Mouse (Mus musculus): ENCODE results near the gene Boc.

Boc gene

DNA sequence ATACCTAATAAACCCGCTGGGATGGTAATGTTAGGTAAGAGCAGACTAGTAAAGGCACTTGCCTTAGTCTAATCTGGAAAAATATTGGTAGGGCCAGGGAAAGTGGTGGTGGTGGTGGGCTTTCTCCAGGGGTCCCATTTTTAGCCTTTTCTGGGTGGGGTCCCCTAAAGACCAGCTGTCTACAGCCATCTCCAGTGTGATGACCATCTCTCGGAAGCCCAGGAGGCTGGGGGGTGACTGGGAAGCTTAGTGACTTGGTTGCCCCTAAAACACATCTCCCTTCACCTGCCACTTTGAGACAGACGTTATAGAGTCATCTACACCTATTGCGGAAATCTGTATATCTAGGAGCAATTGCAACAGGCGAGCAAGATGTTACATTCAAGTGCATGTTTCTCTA, 6.0 kb downstream of the Boc start:
- DNase-seq: no peak

DNA sequence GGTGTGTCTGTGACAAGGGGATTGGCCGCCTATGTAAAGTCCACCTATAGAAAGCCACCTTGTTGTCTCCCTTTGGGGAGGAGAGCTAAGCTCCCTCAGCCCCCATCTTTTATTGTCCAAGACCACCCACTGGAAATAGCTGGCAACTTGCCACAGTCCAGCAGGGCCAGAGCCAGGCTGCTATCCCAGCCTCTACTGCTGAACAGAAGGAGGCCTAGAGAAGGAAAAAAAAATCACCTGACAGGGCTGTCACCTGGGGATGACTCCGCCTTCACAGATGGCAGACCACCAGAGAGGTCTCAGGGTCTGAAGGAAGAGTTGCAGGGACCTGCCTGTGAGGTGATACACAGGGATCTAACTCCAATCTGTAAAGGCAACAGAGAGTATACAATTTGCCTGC, 6.7 kb downstream of the Boc start:
- DNase-seq: peak; percentile 91 to 92

- DNase-seq: peak; percentile 74 to 81
These were observed 7.2 kb downstream of the Boc start for GRCm38 (mm10) chr16:44551491-44551890.

GRCm38 (mm10) chr16:44550843-44551242, 7.9 kb downstream of the Boc start:
- peak; percentile 72 to 78 for DNase-seq

GRCm38 (mm10) chr16:44549867-44550679, 8.6 kb downstream of the Boc start:
- no peak for DNase-seq

GRCm38 (mm10) chr16:44549381-44549780, 9.3 kb downstream of the Boc start:
- no peak for DNase-seq

DNA sequence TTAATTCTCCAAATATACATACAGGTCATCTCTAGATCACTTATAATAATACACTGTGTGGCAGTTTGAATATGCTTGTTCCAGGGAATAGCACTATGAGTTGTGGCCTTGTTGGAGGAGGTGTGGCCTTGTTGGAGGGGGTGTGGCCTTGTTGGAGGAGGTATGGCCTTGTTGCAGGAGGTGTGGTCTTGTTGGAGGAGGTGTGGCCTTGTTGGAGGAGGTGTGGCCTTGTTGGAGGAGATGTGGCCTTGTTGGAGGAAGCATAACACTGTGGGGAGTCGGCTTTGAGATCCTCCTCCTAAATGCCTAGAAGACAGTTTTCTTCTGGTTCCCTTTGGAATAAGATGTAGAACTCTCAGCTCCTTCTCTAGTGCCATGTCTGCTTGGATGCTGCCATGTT, 10.7 kb downstream of the Boc start:
- no peak for DNase-seq

GRCm38 (mm10) chr16:44546831-44547230, 11.9 kb downstream of the Boc start:
- no peak for DNase-seq

DNA sequence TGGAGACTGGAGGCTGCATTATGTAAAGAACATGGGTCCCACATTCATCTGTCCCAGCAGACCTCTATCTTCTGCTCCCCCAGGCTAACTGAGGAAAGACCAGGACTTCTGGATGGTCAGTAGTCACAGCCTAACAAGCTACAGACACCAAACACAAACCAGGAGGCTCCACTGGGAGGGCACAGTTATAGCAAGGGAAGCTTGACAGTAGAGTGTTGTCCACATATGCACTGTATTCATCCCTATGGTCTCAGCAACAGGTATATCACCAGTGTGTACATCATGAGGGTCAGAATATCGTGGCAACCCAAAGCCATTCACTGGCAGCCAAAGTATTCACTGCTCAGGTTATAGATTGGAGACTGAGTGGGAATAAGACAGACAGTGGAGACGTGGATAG, 12.8 kb downstream of the Boc start:
- no peak for DNase-seq

DNA sequence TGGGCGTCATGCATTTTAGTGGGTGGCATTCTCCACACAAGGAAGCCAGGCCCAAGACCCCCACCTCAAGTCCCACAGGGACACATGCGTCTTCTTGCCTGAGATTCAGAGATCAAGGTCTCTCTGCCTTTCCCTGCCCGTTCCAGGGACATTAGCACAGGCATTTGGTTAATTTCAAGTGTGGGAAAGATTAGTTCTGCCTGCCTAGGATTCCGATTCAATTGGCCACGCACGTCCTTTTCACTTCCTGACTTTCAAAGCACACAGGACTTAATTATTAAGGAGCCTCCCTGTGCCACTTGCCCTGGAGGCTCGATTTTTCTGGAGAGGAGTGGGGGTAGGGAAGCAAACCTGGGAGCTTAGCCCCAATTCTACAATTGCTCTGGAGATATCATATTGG, 13.5 kb downstream of the Boc start:
- DNase-seq: no peak

- peak; percentile 61 to 66 for DNase-seq
These were observed 15.6 kb downstream of the Boc start for GRCm38 (mm10) chr16:44543098-44543497.

- DNase-seq: peak in 1 of 2 experiments; percentile 20
These were observed 16.5 kb downstream of the Boc start for GRCm38 (mm10) chr16:44542029-44542690.

GRCm38 (mm10) chr16:44539611-44540010, 19.1 kb downstream of the Boc start:
- no peak for DNase-seq

- peak; percentile 52 to 57 for DNase-seq
These were observed 20.0 kb downstream of the Boc start for GRCm38 (mm10) chr16:44538401-44539395.

- DNase-seq: no peak
These were observed 24.6 kb downstream of the Boc start for GRCm38 (mm10) chr16:44534122-44534521.

DNA sequence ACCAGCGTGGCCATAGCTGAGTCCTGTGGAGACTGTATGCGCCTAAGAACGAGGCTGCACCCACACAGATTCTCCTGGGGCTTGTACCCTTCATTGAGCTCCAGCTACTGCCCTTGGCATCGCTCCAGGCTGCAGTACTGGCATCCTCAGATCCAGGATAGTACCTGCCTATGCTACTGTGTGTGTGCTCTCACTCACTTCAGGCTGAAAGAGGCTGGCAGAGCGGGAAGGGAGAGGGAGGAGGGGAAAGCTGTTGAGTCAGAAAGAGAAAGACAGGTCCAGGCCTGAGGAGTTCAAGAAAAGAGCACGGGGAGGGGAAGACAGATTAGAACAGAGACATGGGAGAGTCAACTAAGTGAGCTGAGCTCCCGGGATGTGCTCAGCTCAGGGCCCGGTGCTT, 25.2 kb downstream of the Boc start:
- DNase-seq: peak in 1 of 2 experiments; percentile 56

DNA sequence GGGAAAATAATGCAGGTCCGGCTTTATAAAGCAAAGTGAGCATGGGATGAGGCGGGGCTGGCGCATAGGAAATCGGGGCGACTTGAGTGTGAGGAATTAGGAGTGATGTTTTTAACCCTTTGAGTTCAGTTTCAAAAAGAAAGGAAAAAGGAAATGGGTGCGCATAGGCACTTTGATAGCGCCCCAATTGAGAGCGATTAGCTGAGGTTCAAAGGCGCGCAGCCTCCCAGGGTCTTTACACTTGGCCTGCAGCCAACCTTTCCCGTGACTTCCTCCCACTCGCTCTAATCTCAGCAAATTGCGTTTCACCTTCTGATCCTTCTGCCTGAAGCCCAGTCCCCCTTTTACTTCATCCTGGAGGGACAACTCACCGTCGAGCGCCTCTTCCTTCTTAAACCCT, 25.8 kb downstream of the Boc start:
- peak; percentile 56 to 58 for DNase-seq

GRCm38 (mm10) chr16:44531239-44531797, 27.4 kb downstream of the Boc start:
- no peak for DNase-seq

DNA sequence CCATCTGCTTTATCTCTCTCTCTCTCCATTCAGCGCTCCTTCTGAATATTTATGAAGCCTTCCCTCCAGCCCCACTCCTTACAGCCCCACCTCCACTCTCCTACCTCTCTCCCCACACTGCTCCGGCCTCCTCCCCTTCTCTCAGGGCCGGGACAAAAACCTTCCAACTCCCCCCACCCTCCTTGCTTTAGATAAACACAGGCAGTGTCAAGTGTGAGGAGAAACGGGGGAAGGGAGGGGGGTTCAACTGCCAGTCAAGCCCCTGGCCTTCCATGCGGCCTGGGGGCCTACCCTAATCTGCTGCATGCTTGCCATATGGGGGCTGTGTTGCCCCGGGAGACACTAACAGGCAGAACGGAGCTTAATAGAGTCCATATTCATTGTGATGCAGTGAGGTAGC, 27.9 kb downstream of the Boc start:
- DNase-seq: peak; percentile 64 to 78

- peak; percentile 44 to 55 for DNase-seq
These were observed 28.5 kb downstream of the Boc start for GRCm38 (mm10) chr16:44530191-44530590.

GRCm38 (mm10) chr16:44529691-44530090, 29.0 kb downstream of the Boc start:
- DNase-seq: no peak

GRCm38 (mm10) chr16:44528955-44529354, 29.7 kb downstream of the Boc start:
- no peak for DNase-seq
